Mouse (Mus musculus) cortical plate, adult 2 months (tissue): ENCODE data around the gene Plcb3.

ENCODE experiments used
- CTCF ChIP-seq: fragments of 200-500 bp; IDR thresholded peaks from 2 replicates; pipeline ENCODE4 v1.5.1; 2011; ENCODE audit warnings: mild to moderate bottlenecking, control low read depth, low read length; ENCODE audit not compliant: insufficient read depth; ENCODE audit errors: extremely low read depth
- POLR2A ChIP-seq: fragments of 200-500 bp; IDR thresholded peaks from 2 replicates; pipeline ENCODE4 v1.6.1; 2011; ENCODE audit warnings: mild to moderate bottlenecking, low read length, control low read depth; ENCODE audit not compliant: insufficient read depth; ENCODE audit errors: extremely low read depth

DNA sequence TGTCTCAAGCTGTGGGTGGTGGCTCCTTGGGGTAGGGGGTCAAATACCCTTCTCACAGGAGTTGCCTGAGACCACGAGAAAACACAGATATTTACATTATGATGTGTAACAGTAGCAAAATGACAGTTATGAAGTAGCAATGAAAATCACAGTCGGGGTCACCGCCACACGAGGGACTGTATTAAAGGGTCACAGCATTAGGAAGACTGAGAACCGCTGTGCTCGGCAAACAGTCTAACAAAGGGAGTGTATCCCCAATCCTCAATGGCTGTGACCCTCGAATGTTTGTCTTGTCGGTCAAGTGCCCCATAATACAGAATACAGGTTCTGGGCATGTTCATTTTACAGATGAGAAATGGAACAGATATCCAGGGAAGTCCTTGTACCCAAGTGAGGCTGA, 17.7 kb upstream of the Plcb3 start:
- TF ChIP-seq CTCF, result no peak
- no peak for TF ChIP-seq POLR2A
